1 mouse cellular context compared by ENCODE assay signal in the genomic region with DNA sequence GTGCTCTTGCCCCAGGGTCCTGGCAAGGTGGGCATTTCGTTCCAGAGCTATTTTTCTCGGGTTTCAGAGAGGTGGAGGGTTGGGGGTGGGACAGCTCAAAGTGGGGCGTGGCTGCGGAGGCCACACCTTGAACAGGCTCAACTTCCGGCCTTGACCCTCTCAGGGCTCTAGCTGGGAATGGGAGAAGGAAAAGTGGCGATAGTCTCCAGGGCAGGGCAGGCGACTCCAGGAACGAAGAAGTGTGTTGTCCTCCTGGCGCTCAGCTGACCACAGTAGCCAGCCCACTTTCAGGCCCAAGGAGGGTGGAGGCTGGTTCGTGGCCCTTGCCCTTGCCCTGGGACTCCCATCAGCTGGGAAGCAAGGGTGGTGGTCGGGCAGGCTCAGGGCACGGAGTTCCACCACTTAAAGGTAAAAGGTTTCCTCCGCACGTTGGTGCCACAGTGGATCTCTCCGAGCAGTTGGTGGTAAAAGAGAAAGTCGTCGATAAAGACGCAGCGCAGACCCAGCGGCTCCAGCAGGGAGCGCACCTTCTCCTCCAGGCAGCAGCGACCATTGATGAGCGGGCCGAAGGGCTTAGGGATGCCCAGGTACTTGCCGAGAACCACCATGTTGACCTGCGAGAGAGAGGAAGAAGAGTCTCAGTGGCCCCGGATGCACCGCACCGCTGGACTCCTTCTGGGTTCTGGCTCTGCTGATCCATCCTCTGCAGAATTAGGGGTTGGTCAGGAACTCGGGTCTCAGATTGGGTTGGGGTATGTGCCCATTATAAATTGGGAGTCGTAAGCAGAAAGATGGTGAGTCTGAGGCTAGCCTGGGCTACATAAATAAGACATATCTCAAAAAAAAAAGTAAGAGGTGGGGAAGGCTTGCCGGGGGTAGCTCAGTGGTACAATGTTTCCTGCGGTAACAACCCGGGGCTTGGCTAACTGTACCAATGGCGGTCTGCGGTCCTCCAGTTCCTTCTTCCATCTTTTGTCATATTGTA.
TF ChIP-seq lines count a peak whose summit lies in the region.

No protein-coding gene starts in this region.

TF ChIP-seq in ES-E14, 5 proteins besides CTCF, POLR2A, EP300 and RAD21:
- TF ChIP-seq ZC3H11A (IDR thresholded peaks at IDR 0.05; ENCODE audit: borderline replicate concordance, low read depth, low read length) (no peak), CHD2 (IDR thresholded peaks at IDR 0.05; ENCODE audit: low read depth, low read length) (no peak), MAFK (IDR thresholded peaks at IDR 0.05; ENCODE audit: insufficient read depth, low read depth, low read length) (no peak), ZNF384 (IDR thresholded peaks at IDR 0.05; ENCODE audit: low read depth, low read length) (no peak), HCFC1 (IDR thresholded peaks at IDR 0.05; ENCODE audit: borderline replicate concordance, insufficient read depth, low read length) (no peak)
TF ChIP-seq in ES-E14: peak in this region for 0.
